Mouse (Mus musculus) ovary, postnatal 36 days (tissue): ENCODE results near the gene Llph.
"Not testable (repeated sequence)": the region's sequence is repeated elsewhere in the genome, so short reads cannot be mapped to it uniquely, and the experiment has no call there.

Source experiments
- DNase-seq: peaks from one replicate; pipeline ENCODE4 v3.0.0; 2022; ENCODE audit warnings: low spot score, mixed read lengths

The Llph gene

GRCm38 (mm10) chr10:120226871-120227661 lies at the start of gene Llph:
TSS of gene Llph (plus strand) at chr10:120227070.
- peak; percentile 83 for DNase-seq

- DNase-seq: no peak
These were observed 44.0 kb upstream of the Llph start for GRCm38 (mm10) chr10:120182887-120183286.

GRCm38 (mm10) chr10:120183342-120183741 lies 43.5 kb upstream of the Llph start:
- no peak for DNase-seq

GRCm38 (mm10) chr10:120188513-120188912 lies 38.4 kb upstream of the Llph start:
- DNase-seq: no peak

- DNase-seq: no peak
These were observed 37.6 kb upstream of the Llph start for GRCm38 (mm10) chr10:120189276-120189675.

- no peak for DNase-seq
These were observed 37.1 kb upstream of the Llph start for GRCm38 (mm10) chr10:120189782-120190181.

GRCm38 (mm10) chr10:120191165-120191564 lies 35.7 kb upstream of the Llph start:
- no peak for DNase-seq

GRCm38 (mm10) chr10:120192278-120192677 lies 34.6 kb upstream of the Llph start:
- no peak for DNase-seq

GRCm38 (mm10) chr10:120193255-120193654 lies 33.6 kb upstream of the Llph start:
- no peak for DNase-seq

- no peak for DNase-seq
These were observed 29.6 kb upstream of the Llph start for GRCm38 (mm10) chr10:120197061-120197835.

- peak; percentile 66 for DNase-seq
These were observed 25.5 kb upstream of the Llph start, which contains the start of gene Tmbim4 for GRCm38 (mm10) chr10:120201131-120201921. TSS of gene Tmbim4 (plus strand) at chr10:120201590.

GRCm38 (mm10) chr10:120201961-120202402 lies 24.9 kb upstream of the Llph start, which contains the start of gene Irak3:
TSS of gene Irak3 (minus strand) at chr10:120202130.
- DNase-seq: peak; percentile 76

GRCm38 (mm10) chr10:120202467-120203250 lies 24.2 kb upstream of the Llph start:
- no peak for DNase-seq

- DNase-seq: no peak
These were observed 22.2 kb upstream of the Llph start for GRCm38 (mm10) chr10:120204591-120205210.

GRCm38 (mm10) chr10:120208015-120208414 lies 18.9 kb upstream of the Llph start:
- no peak for DNase-seq

- peak; percentile 88 for DNase-seq
These were observed 18.0 kb upstream of the Llph start for GRCm38 (mm10) chr10:120208575-120209538.

- DNase-seq: no peak
These were observed 17.3 kb upstream of the Llph start for GRCm38 (mm10) chr10:120209539-120209925.

GRCm38 (mm10) chr10:120210096-120210495 lies 16.8 kb upstream of the Llph start:
- DNase-seq: no peak

GRCm38 (mm10) chr10:120217099-120217498 lies 9.8 kb upstream of the Llph start:
- DNase-seq: not testable (repeated sequence)

- DNase-seq: no peak
These were observed 7.9 kb upstream of the Llph start for GRCm38 (mm10) chr10:120218996-120219395.
